Mouse (Mus musculus) cerebellum, postnatal 4 days (tissue): ENCODE measurements around the gene Gm10260.
A peak's percentile ranks its signal among the peaks of the same experiment; 100 is the strongest.

Experiments used
- DNase-seq, 2 experiments: peaks; one replicate each; pipeline ENCODE4 v3.0.0; 2022; ENCODE audit warnings: low spot score in 2 of 2, mixed read lengths in 1 of 2

Gm10260 gene

GRCm38 (mm10) chr13:97768803-97769202 is 8.4 kb upstream of the Gm10260 start:
- no peak for DNase-seq

GRCm38 (mm10) chr13:97768046-97768682 is 7.7 kb upstream of the Gm10260 start:
- no peak for DNase-seq

- no peak for DNase-seq
Observed at GRCm38 (mm10) chr13:97766600-97766999, 6.2 kb upstream of the Gm10260 start.

- DNase-seq = no peak
Observed at GRCm38 (mm10) chr13:97765913-97766312, 5.5 kb upstream of the Gm10260 start.

- DNase-seq = no peak
Observed at GRCm38 (mm10) chr13:97764067-97764466, 3.6 kb upstream of the Gm10260 start.

- DNase-seq = no peak
Observed at GRCm38 (mm10) chr13:97763436-97763835, 3.0 kb upstream of the Gm10260 start.

GRCm38 (mm10) chr13:97762121-97762520 is 1.7 kb upstream of the Gm10260 start:
- DNase-seq = no peak

- DNase-seq = peak in 1 of 2 experiments; percentile 48
Observed at GRCm38 (mm10) chr13:97757033-97757432, 3.4 kb downstream of the Gm10260 start.

- no peak for DNase-seq
Observed at GRCm38 (mm10) chr13:97756091-97756490, 4.3 kb downstream of the Gm10260 start.

- peak in 1 of 2 experiments; percentile 52 for DNase-seq
Observed at GRCm38 (mm10) chr13:97750851-97751381, 9.5 kb downstream of the Gm10260 start.

- peak in 1 of 2 experiments; percentile 44 for DNase-seq
Observed at GRCm38 (mm10) chr13:97747037-97747860, 13.2 kb downstream of the Gm10260 start.

GRCm38 (mm10) chr13:97744669-97745068 is 15.8 kb downstream of the Gm10260 start:
- no peak for DNase-seq

- no peak for DNase-seq
Observed at GRCm38 (mm10) chr13:97744036-97744435, 16.4 kb downstream of the Gm10260 start.

GRCm38 (mm10) chr13:97743229-97743988 is 17.0 kb downstream of the Gm10260 start:
- no peak for DNase-seq

GRCm38 (mm10) chr13:97735931-97736330 is 24.5 kb downstream of the Gm10260 start:
- DNase-seq = no peak

GRCm38 (mm10) chr13:97734760-97735159 is 25.7 kb downstream of the Gm10260 start:
- DNase-seq = no peak

- peak in 1 of 2 experiments; percentile 36 for DNase-seq
Observed at GRCm38 (mm10) chr13:97725160-97725825, 35.1 kb downstream of the Gm10260 start.

GRCm38 (mm10) chr13:97724551-97724950 is 35.9 kb downstream of the Gm10260 start:
- DNase-seq = no peak

- DNase-seq = no peak
Observed at GRCm38 (mm10) chr13:97712506-97713275, 47.7 kb downstream of the Gm10260 start.

- no peak for DNase-seq
Observed at GRCm38 (mm10) chr13:97711510-97711909, 48.9 kb downstream of the Gm10260 start.
